8 mouse cellular contexts compared by ENCODE assay signal in the genomic region with DNA sequence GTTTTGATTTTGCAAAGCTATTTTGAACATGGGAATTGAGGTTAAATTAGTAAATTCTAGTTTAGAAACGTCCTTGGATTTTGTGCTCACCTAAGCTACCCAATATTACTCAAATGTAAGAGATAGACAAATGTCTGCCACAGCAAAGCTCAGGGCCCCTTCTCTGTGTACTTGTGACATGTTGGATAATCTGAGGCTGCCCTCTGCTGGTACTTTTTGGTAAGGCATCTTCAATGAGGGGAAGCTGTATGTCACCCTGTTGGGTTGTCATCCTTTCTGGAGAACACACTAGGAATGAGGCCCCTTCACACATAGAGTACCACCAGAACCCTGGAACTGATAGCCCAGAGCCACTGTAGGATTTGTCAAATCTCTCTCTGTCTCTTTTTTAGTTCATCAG. TPM values are rescaled to one million over a fixed set of nuclear protein-coding genes. Genes with fewer than 3 reads are reported as not detected.
A peak's percentile ranks its signal among the peaks of the same experiment; 100 is the strongest.
DNase-seq lines count a peak whose midpoint lies in the region; ATAC-seq and TF ChIP-seq lines count a peak whose summit lies in the region.
"Had no signal": no experiment of that assay in that cellular context is flagged by ENCODE, and none has a peak within 500 bp of the region (broad histone marks: within the 10 kb centered on the region; RNA-seq: fewer than 3 reads in every experiment).

No protein-coding gene starts in this region.

- no peaks in the 10 kb centered on the region for H3K9me3 ChIP-seq in embryonic facial prominence, embryonic 15.5 days (replicated peaks)

- TF ChIP-seq CTCF in bone marrow, adult 2 months (IDR thresholded peaks at IDR 0.05; ENCODE audit: control insufficient read depth, insufficient read depth, low read length), result peak; percentile 51

- TF ChIP-seq POLR2A in bone marrow, adult 2 months (IDR thresholded peaks at IDR 0.05; ENCODE audit: borderline replicate concordance, control insufficient read depth, low read depth, low read length), result no peak

- ATAC-seq in embryonic facial prominence, embryonic 15.5 days (ENCODE audit: insufficient number of reproducible peaks, low FRiP score, low TSS enrichment, low read depth), result peak; percentile 60; the same call in 1 of the 2 replicates

- H3K36me3 ChIP-seq in embryonic facial prominence, embryonic 15.5 days, result peaks cover 82% of the 10 kb centered on the region

- WGBS in bone marrow, adult 2 months, result 0% methylated on average over 1 of the region's 1 CpGs
- 0% methylated on average over 1 of the region's 1 CpGs for WGBS in embryonic facial prominence, embryonic 15.5 days

- no peak overlapping the region for H3K27ac ChIP-seq in bone marrow, adult 2 months (ENCODE audit: control insufficient read depth, insufficient read depth, low read depth, low read length, poor library complexity)
- H3K27ac ChIP-seq in embryonic facial prominence, embryonic 15.5 days (replicated peaks), result no peak overlapping the region
- H3K27ac ChIP-seq: macrophage had no signal

- no peaks in the 10 kb centered on the region for H3K4me1 ChIP-seq in bone marrow, adult 2 months (ENCODE audit: control insufficient read depth, insufficient read depth, low read length)
- peaks cover 34% of the 10 kb centered on the region for H3K4me1 ChIP-seq in embryonic facial prominence, embryonic 15.5 days

- peak; percentile 41 for DNase-seq in MEL-GATA-1-ER (ENCODE audit: extremely low read depth, low read depth)
- peak; percentile 91 for DNase-seq in heart, postnatal 4 days
- peak; percentile 89 for DNase-seq in layer of hippocampus, adult 9-10 months (ENCODE audit: low spot score)
- DNase-seq in lung, postnatal 4 days, result peak; percentile 36 to 86
- DNase-seq in right cerebral cortex, postnatal 14 days, result peak; percentile 80

- H3K9ac ChIP-seq in embryonic facial prominence, embryonic 15.5 days, result no peak overlapping the region

- no peak overlapping the region for H3K4me3 ChIP-seq in bone marrow, adult 2 months (replicated peaks; ENCODE audit: control insufficient read depth, low read depth, low read length)
- H3K4me3 ChIP-seq in embryonic facial prominence, embryonic 15.5 days (replicated peaks), result no peak overlapping the region

- no peaks in the 10 kb centered on the region for H3K27me3 ChIP-seq in embryonic facial prominence, embryonic 15.5 days

- no peak overlapping the region for H3K4me2 ChIP-seq in embryonic facial prominence, embryonic 15.5 days (replicated peaks)

RNA-seq across cellular contexts. Expression of gene Anxa2, which starts 26.9 kb away (rescaled TPM):
- 98.8 and 211 TPM in 2 replicates for polyA plus RNA-seq in bone marrow, adult 2 months (2011; ENCODE audit: insufficient read depth, insufficient read length, low replicate concordance, missing spikeins)
- 1,678 and 1,714 TPM in 2 replicates for polyA plus RNA-seq in embryonic facial prominence, embryonic 15.5 days (2015; fragmentation: Nextera tagmentation; extraction: Ambion mirVana)
- 100 to 1,000 TPM; 251 to 268 TPM for total RNA-seq in heart, postnatal 4 days (2021)

Comparison
In these comparisons a context has a peak if more than half of its experiments do, and no peak if none do; other contexts are left out.
1. DNase-seq: peak in every context shown above with its lines; median percentile 91 in heart, postnatal 4 days; 89 in layer of hippocampus, adult 9-10 months; 80 in right cerebral cortex, postnatal 14 days; 61 in lung, postnatal 4 days; 41 in MEL-GATA-1-ER.